7 mouse cellular contexts compared by ENCODE assay signal in genomic region chr2:5012491-5013324, GRCm38 (mm10). TPM values are rescaled to one million over a fixed set of nuclear protein-coding genes. Genes with fewer than 3 reads are reported as not detected.
A peak's percentile ranks its signal among the peaks of the same experiment; 100 is the strongest.
DNase-seq lines count a peak whose midpoint lies in the region; ATAC-seq lines count a peak whose summit lies in the region.

Mcm10 (minus strand) TSS chr2:5012791.

- peak within 1 kb of the TSS; percentile 47 for H3K4me2 ChIP-seq in intestine, embryonic 16.5 days (ENCODE audit: low read depth, low read length)
- peak within 1 kb of the TSS; percentile 46 for H3K4me2 ChIP-seq in midbrain, embryonic 11.5 days

- no peaks in the 10 kb centered on the region for H3K27me3 ChIP-seq in intestine, embryonic 16.5 days (replicated peaks; ENCODE audit: control insufficient read depth, insufficient read depth, low read length)
- no peaks in the 10 kb centered on the region for H3K27me3 ChIP-seq in midbrain, embryonic 11.5 days (ENCODE audit: control insufficient read depth, insufficient read depth, low read length)

- H3K9me3 ChIP-seq in intestine, embryonic 16.5 days (ENCODE audit: control insufficient read depth, low read length), result no peaks in the 10 kb centered on the region
- H3K9me3 ChIP-seq in midbrain, embryonic 11.5 days (ENCODE audit: control insufficient read depth, low read length), result no peaks in the 10 kb centered on the region

- DNase-seq in adrenal gland, adult 8-10 months, result peak; percentile 93
- peak; percentile 94 for DNase-seq in embryo, embryonic 9.5 days (ENCODE audit: extremely low spot score)
- peak; percentile 89 to 93 for DNase-seq in gastrocnemius, postnatal 4 days (ENCODE audit: low spot score in 2 of 2)
- DNase-seq in left cerebral cortex, postnatal 36 days (ENCODE audit: low spot score in 2 of 2), result peak; percentile 82 to 88
- peak; percentile 100 for DNase-seq in midbrain, embryonic 11.5 days (ENCODE audit: low spot score, missing footprints)
- DNase-seq in skeletal muscle tissue, adult 2 months (ENCODE audit: low read depth, low spot score), result peak; percentile 92

- peaks cover 7% of the 10 kb centered on the region for H3K4me1 ChIP-seq in intestine, embryonic 16.5 days (ENCODE audit: control insufficient read depth, insufficient read depth, low read length)
- peaks cover 10% of the 10 kb centered on the region; the same call in 1 of the 2 replicates for H3K4me1 ChIP-seq in midbrain, embryonic 11.5 days (ENCODE audit: control insufficient read depth, insufficient read depth, low read length)

- peak within 1 kb of the TSS; percentile 90 for H3K4me3 ChIP-seq in intestine, embryonic 16.5 days (ENCODE audit: low read length)
- H3K4me3 ChIP-seq in midbrain, embryonic 11.5 days (ENCODE audit: low read depth, low read length), result peak within 1 kb of the TSS; percentile 56

- peak within 1 kb of the TSS; percentile 74 for H3K9ac ChIP-seq in intestine, embryonic 16.5 days (ENCODE audit: low read depth, low read length)
- H3K9ac ChIP-seq in midbrain, embryonic 11.5 days (ENCODE audit: low read length), result peak within 1 kb of the TSS; percentile 69

- 3% methylated on average over 32 of the region's 32 CpGs for WGBS in intestine, embryonic 16.5 days
- WGBS in midbrain, embryonic 11.5 days, result 4% methylated on average over 32 of the region's 32 CpGs

- H3K27ac ChIP-seq in intestine, embryonic 16.5 days (ENCODE audit: low read length), result peak within 1 kb of the TSS; percentile 14; the same call in 1 of the 2 replicates
- no peak within 1 kb of the TSS for H3K27ac ChIP-seq in midbrain, embryonic 11.5 days (ENCODE audit: low read depth, low read length)

- H3K36me3 ChIP-seq in intestine, embryonic 16.5 days (ENCODE audit: control insufficient read depth, insufficient read depth, low read length), result 0 out of 2 replicates have a peak, but pooled peaks cover 3% of the 10 kb centered on the region
- H3K36me3 ChIP-seq in midbrain, embryonic 11.5 days (ENCODE audit: control insufficient read depth, insufficient read depth, low read length), result peaks cover 12% of the 10 kb centered on the region; the same call in 1 of the 2 replicates

- peak; percentile 99 for ATAC-seq in intestine, embryonic 16.5 days
- peak; percentile 100 for ATAC-seq in midbrain, embryonic 11.5 days (ENCODE audit: low FRiP score)

- intact Hi-C loops in left cerebral cortex, postnatal 36 days (cut with DNase I), result no loop called here

RNA-seq across cellular contexts. Expression of gene Mcm10, which starts in this region (rescaled TPM):
- total RNA-seq in adrenal gland, adult 8-10 months (2022), result 1 to 10 TPM; 2.0 to 7.3 (median 5.1) TPM
- 1 to 10 TPM; 6.6 to 9.2 TPM for total RNA-seq in gastrocnemius, postnatal 4 days (2021)
- polyA plus RNA-seq in intestine, embryonic 16.5 days (2015; fragmentation: Nextera tagmentation; extraction: Ambion mirVana), result 28.4 and 30.0 TPM in 2 replicates
- under 1 TPM; 0.79 to 0.96 TPM for total RNA-seq in left cerebral cortex, postnatal 36 days (2021)
- 49.8 and 53.1 TPM in 2 replicates for polyA plus RNA-seq in midbrain, embryonic 11.5 days (2014; fragmentation: Nextera tagmentation; extraction: Ambion mirVana)

Comparison
In these comparisons a context has a peak if more than half of its experiments do, and no peak if none do; other contexts are left out.
1. Peak in DNase-seq in left cerebral cortex, postnatal 36 days; RNA of the gene not detected or under 1 TPM.